ENCODE assay signal across 30 mouse cellular contexts in the genomic region with DNA sequence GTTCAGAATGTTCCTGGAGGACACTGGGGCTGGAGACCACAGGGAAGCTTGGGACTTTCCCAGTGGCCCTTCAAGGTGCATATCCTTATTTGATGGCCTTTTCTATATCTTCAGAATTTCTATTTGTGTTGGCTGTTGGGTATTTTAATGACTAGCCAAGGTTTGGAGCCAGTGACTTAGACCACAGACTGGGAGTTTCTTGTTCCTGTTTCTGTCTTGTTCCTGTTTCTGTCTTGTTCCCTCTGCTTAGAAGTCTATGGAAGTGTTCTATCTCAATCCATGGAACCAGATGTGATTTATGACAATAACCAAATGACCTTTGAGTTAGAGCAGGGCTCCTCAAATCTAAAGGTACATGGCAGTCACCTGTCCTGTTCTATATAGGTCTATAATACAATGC.
"Had no signal": no experiment of that assay in that cellular context is flagged by ENCODE, and none has a peak within 500 bp of the region (broad histone marks: within the 10 kb centered on the region; RNA-seq: fewer than 3 reads in every experiment).

No protein-coding gene starts in this region.

- H3K4me1 ChIP-seq: forebrain, embryonic 13.5 days; forebrain, embryonic 15.5 days had no signal

- H3K4me2 ChIP-seq: embryonic facial prominence, embryonic 12.5 days; embryonic facial prominence, embryonic 13.5 days; embryonic facial prominence, embryonic 15.5 days; forebrain, embryonic 12.5 days; forebrain, embryonic 13.5 days; forebrain, embryonic 15.5 days had no signal

- DNase-seq: cerebellum, adult 18-20 months; cerebellum, adult 2 months; cerebellum, adult 8-10 months; cerebellum, adult 9-10 months; cerebellum, adult 9-11 months; cerebellum, postnatal 10 days; cerebellum, postnatal 14 days; cerebellum, postnatal 25 days; cerebellum, postnatal 36 days; embryo, embryonic 11 days; forebrain, postnatal 0 days; gastrocnemius, adult 2 months; gastrocnemius, postnatal 10 days; gastrocnemius, postnatal 14 days; gastrocnemius, postnatal 25 days; gastrocnemius, postnatal 36 days; heart, adult 11 months; heart, adult 18-20 months; heart, adult 2 months had no signal

- H3K9ac ChIP-seq: embryonic facial prominence, embryonic 12.5 days; embryonic facial prominence, embryonic 13.5 days; embryonic facial prominence, embryonic 15.5 days; forebrain, embryonic 12.5 days; forebrain, embryonic 13.5 days; forebrain, embryonic 15.5 days; forebrain, postnatal 0 days had no signal

- ATAC-seq: forebrain, embryonic 13.5 days; forebrain, embryonic 14.5 days; forebrain, embryonic 15.5 days; forebrain, embryonic 16.5 days; forebrain, postnatal 0 days had no signal

- H3K36me3 ChIP-seq: embryonic facial prominence, embryonic 10.5 days; embryonic facial prominence, embryonic 12.5 days; embryonic facial prominence, embryonic 13.5 days; embryonic facial prominence, embryonic 15.5 days; forebrain, embryonic 10.5 days; forebrain, embryonic 12.5 days; forebrain, embryonic 15.5 days had no signal

- H3K27ac ChIP-seq: embryonic facial prominence, embryonic 10.5 days; embryonic facial prominence, embryonic 12.5 days; embryonic facial prominence, embryonic 15.5 days; forebrain, embryonic 10.5 days; forebrain, embryonic 12.5 days; forebrain, embryonic 13.5 days; forebrain, embryonic 15.5 days; gastrocnemius, adult 2 months; heart, adult 2 months had no signal

- H3K9me3 ChIP-seq: embryonic facial prominence, embryonic 10.5 days; embryonic facial prominence, embryonic 12.5 days; embryonic facial prominence, embryonic 13.5 days; embryonic facial prominence, embryonic 15.5 days; forebrain, embryonic 13.5 days; forebrain, embryonic 15.5 days had no signal

- H3K4me3 ChIP-seq: embryonic facial prominence, embryonic 10.5 days; embryonic facial prominence, embryonic 12.5 days; embryonic facial prominence, embryonic 13.5 days; embryonic facial prominence, embryonic 15.5 days; erythroblast, embryonic 14.5 days; forebrain, embryonic 10.5 days; forebrain, embryonic 12.5 days; forebrain, embryonic 13.5 days; forebrain, embryonic 15.5 days; gastrocnemius, adult 2 months; heart, adult 2 months had no signal

- H3K27me3 ChIP-seq: embryonic facial prominence, embryonic 12.5 days; embryonic facial prominence, embryonic 13.5 days; embryonic facial prominence, embryonic 15.5 days; forebrain, embryonic 12.5 days; forebrain, embryonic 13.5 days; forebrain, embryonic 15.5 days had no signal
